Mouse (Mus musculus): Measurements from ENCODE around the gene Rheb. TPM values are rescaled to one million over a fixed set of nuclear protein-coding genes. Genes with fewer than 3 reads are reported as not detected.
A peak's percentile ranks its signal among the peaks of the same experiment; 100 is the strongest.
"Not testable (repeated sequence)": the region's sequence is repeated elsewhere in the genome, so short reads cannot be mapped to it uniquely, and the experiment has no call there.

The Rheb gene
- polyA plus RNA-seq, 1 experiment from 2014 or later = 151 TPM

GRCm38 (mm10) chr5:24781048-24781447 is 61.4 kb downstream of the Rheb start:
- Histone ChIP-seq H3K27me3 (replicated peaks; ENCODE audit: control insufficient read depth, insufficient read depth, low read length) (no peaks in the 10 kb centered on the region), H3K36me3 (ENCODE audit: control insufficient read depth, insufficient read depth) (no peaks in the 10 kb centered on the region), H3K27ac (ENCODE audit: low read depth, low read length) (no peak overlapping the region), H3K9ac (ENCODE audit: low read depth, low read length) (no peak overlapping the region), H3K4me3 (ENCODE audit: low read depth, low read length) (no peak overlapping the region), H3K9me3 (ENCODE audit: control insufficient read depth) (peaks cover 8% of the 10 kb centered on the region; the same call in 1 of the 2 replicates), H3K4me1 (replicated peaks; ENCODE audit: control insufficient read depth, insufficient read depth, low read length) (no peaks in the 10 kb centered on the region), H3K4me2 (replicated peaks; ENCODE audit: low read depth) (no peak overlapping the region)
- WGBS = 20% methylated on average over 5 of the region's 5 CpGs
- no peak for ATAC-seq
- TF ChIP-seq CTCF (IDR thresholded peaks at IDR 0.05; ENCODE audit: low read depth) = no peak

GRCm38 (mm10) chr5:24779881-24780512 is 62.4 kb downstream of the Rheb start:
- no peak for ATAC-seq
- no peak overlapping the region for H3K4me2 ChIP-seq (replicated peaks; ENCODE audit: low read depth)
- WGBS = 51% methylated on average over 15 of the region's 15 CpGs

GRCm38 (mm10) chr5:24779321-24779720 is 63.1 kb downstream of the Rheb start:
- ATAC-seq = no peak
- no peak for TF ChIP-seq CTCF (IDR thresholded peaks at IDR 0.05; ENCODE audit: low read depth)
- no peaks in the 10 kb centered on the region for H3K27me3 ChIP-seq (replicated peaks; ENCODE audit: control insufficient read depth, insufficient read depth, low read length)

More at GRCm38 (mm10) chr5:24779881-24780512, 62.4 kb downstream of the Rheb start:
- Histone ChIP-seq H3K9ac (ENCODE audit: low read depth, low read length) (no peak overlapping the region), H3K4me3 (ENCODE audit: low read depth, low read length) (no peak overlapping the region), H3K27me3 (replicated peaks; ENCODE audit: control insufficient read depth, insufficient read depth, low read length) (no peaks in the 10 kb centered on the region), H3K4me1 (replicated peaks; ENCODE audit: control insufficient read depth, insufficient read depth, low read length) (no peaks in the 10 kb centered on the region), H3K36me3 (ENCODE audit: control insufficient read depth, insufficient read depth) (no peaks in the 10 kb centered on the region), H3K27ac (ENCODE audit: low read depth, low read length) (no peak overlapping the region), H3K9me3 (ENCODE audit: control insufficient read depth) (peaks cover 2% of the 10 kb centered on the region; the same call in 1 of the 2 replicates)
- peak; percentile 80 for TF ChIP-seq CTCF (IDR thresholded peaks at IDR 0.05; ENCODE audit: low read depth)

GRCm38 (mm10) chr5:24778843-24779140 is 63.6 kb downstream of the Rheb start:
- no peak for TF ChIP-seq CTCF (IDR thresholded peaks at IDR 0.05; ENCODE audit: low read depth)
- Histone ChIP-seq H3K4me2 (replicated peaks; ENCODE audit: low read depth) (no peak overlapping the region), H3K4me1 (replicated peaks; ENCODE audit: control insufficient read depth, insufficient read depth, low read length) (no peaks in the 10 kb centered on the region), H3K36me3 (ENCODE audit: control insufficient read depth, insufficient read depth) (no peaks in the 10 kb centered on the region), H3K9me3 (ENCODE audit: control insufficient read depth) (no peaks in the 10 kb centered on the region), H3K27ac (ENCODE audit: low read depth, low read length) (no peak overlapping the region), H3K4me3 (ENCODE audit: low read depth, low read length) (no peak overlapping the region), H3K9ac (ENCODE audit: low read depth, low read length) (no peak overlapping the region), H3K27me3 (replicated peaks; ENCODE audit: control insufficient read depth, insufficient read depth, low read length) (no peaks in the 10 kb centered on the region)
- no peak for ATAC-seq
- WGBS = 58% methylated on average over 13 of the region's 13 CpGs

More at GRCm38 (mm10) chr5:24779321-24779720, 63.1 kb downstream of the Rheb start:
- no peaks in the 10 kb centered on the region for H3K4me1 ChIP-seq (replicated peaks; ENCODE audit: control insufficient read depth, insufficient read depth, low read length)
- H3K9me3 ChIP-seq (ENCODE audit: control insufficient read depth) = no peaks in the 10 kb centered on the region
- H3K36me3 ChIP-seq (ENCODE audit: control insufficient read depth, insufficient read depth) = no peaks in the 10 kb centered on the region
- no peak overlapping the region for H3K4me3 ChIP-seq (ENCODE audit: low read depth, low read length)
- H3K4me2 ChIP-seq (replicated peaks; ENCODE audit: low read depth) = no peak overlapping the region
- H3K9ac ChIP-seq (ENCODE audit: low read depth, low read length) = no peak overlapping the region
- no peak overlapping the region for H3K27ac ChIP-seq (ENCODE audit: low read depth, low read length)

GRCm38 (mm10) chr5:24778082-24778842 is 64.2 kb downstream of the Rheb start:
- TF ChIP-seq CTCF (IDR thresholded peaks at IDR 0.05; ENCODE audit: low read depth) = no peak
- no peaks in the 10 kb centered on the region for H3K27me3 ChIP-seq (replicated peaks; ENCODE audit: control insufficient read depth, insufficient read depth, low read length)
- H3K36me3 ChIP-seq (ENCODE audit: control insufficient read depth, insufficient read depth) = no peaks in the 10 kb centered on the region
- ATAC-seq = no peak
- no peaks in the 10 kb centered on the region for H3K9me3 ChIP-seq (ENCODE audit: control insufficient read depth)
- H3K27ac ChIP-seq (ENCODE audit: low read depth, low read length) = no peak overlapping the region
- H3K9ac ChIP-seq (ENCODE audit: low read depth, low read length) = no peak overlapping the region
- H3K4me2 ChIP-seq (replicated peaks; ENCODE audit: low read depth) = no peak overlapping the region
- 35% methylated on average over 17 of the region's 17 CpGs for WGBS
- H3K4me1 ChIP-seq (replicated peaks; ENCODE audit: control insufficient read depth, insufficient read depth, low read length) = no peaks in the 10 kb centered on the region
- H3K4me3 ChIP-seq (ENCODE audit: low read depth, low read length) = no peak overlapping the region

GRCm38 (mm10) chr5:24776681-24777080 is 65.7 kb downstream of the Rheb start:
- no peak for ATAC-seq
- TF ChIP-seq CTCF (IDR thresholded peaks at IDR 0.05; ENCODE audit: low read depth) = peak; percentile 44
- no peak overlapping the region for H3K9ac ChIP-seq (ENCODE audit: low read depth, low read length)
- no peaks in the 10 kb centered on the region for H3K36me3 ChIP-seq (ENCODE audit: control insufficient read depth, insufficient read depth)
- 52% methylated on average over 4 of the region's 4 CpGs for WGBS
- H3K27me3 ChIP-seq (replicated peaks; ENCODE audit: control insufficient read depth, insufficient read depth, low read length) = no peaks in the 10 kb centered on the region
- H3K4me3 ChIP-seq (ENCODE audit: low read depth, low read length) = no peak overlapping the region
- H3K9me3 ChIP-seq (ENCODE audit: control insufficient read depth) = no peaks in the 10 kb centered on the region
- H3K4me2 ChIP-seq (replicated peaks; ENCODE audit: low read depth) = no peak overlapping the region
- H3K27ac ChIP-seq (ENCODE audit: low read depth, low read length) = no peak overlapping the region
- H3K4me1 ChIP-seq (replicated peaks; ENCODE audit: control insufficient read depth, insufficient read depth, low read length) = no peaks in the 10 kb centered on the region

- H3K9me3 ChIP-seq (ENCODE audit: control insufficient read depth); H3K36me3 ChIP-seq (ENCODE audit: control insufficient read depth, insufficient read depth); H3K4me1 ChIP-seq (replicated peaks; ENCODE audit: control insufficient read depth, insufficient read depth, low read length); H3K27me3 ChIP-seq (replicated peaks; ENCODE audit: control insufficient read depth, insufficient read depth, low read length); H3K4me2 ChIP-seq (replicated peaks; ENCODE audit: low read depth); H3K4me3 ChIP-seq (ENCODE audit: low read depth, low read length); H3K27ac ChIP-seq (ENCODE audit: low read depth, low read length); ATAC-seq; H3K9ac ChIP-seq (ENCODE audit: low read depth, low read length): not testable (repeated sequence)
- WGBS = 79% methylated on average over 16 of the region's 16 CpGs
These were observed 67.9 kb downstream of the Rheb start for GRCm38 (mm10) chr5:24774549-24774948.
